Mouse (Mus musculus) liver, embryonic 15.5 days (tissue): Measurements from ENCODE around the gene Gpd1. TPM values are rescaled to one million over a fixed set of nuclear protein-coding genes. Genes with fewer than 3 reads are reported as not detected.

ENCODE experiments used
- ATAC-seq: fragments of 200-750 bp; cut with Nextera tagmentation; 2 replicates; pipeline ENCODE4 v1.8.0; 2017; ENCODE audit warnings: moderate number of reproducible peaks, mild to moderate bottlenecking, moderate library complexity; ENCODE audit not compliant: insufficient read depth
- H3K27ac ChIP-seq: fragments of 300-500 bp; sonication (generic); replicated peaks from 2 replicates; pipeline ENCODE4 v1.5.1; 2015; ENCODE audit warnings: mild to moderate bottlenecking, inconsistent platforms
- H3K27me3 ChIP-seq: fragments of 300-500 bp; sonication (generic); 2 replicates; pipeline ENCODE4 v1.6.1; 2015; ENCODE audit warnings: mild to moderate bottlenecking, inconsistent platforms
- H3K36me3 ChIP-seq: fragments of 300-500 bp; sonication (generic); replicated peaks from 2 replicates; pipeline ENCODE4 v1.6.1; 2015; ENCODE audit warnings: moderate library complexity, mild to moderate bottlenecking, inconsistent platforms
- H3K4me1 ChIP-seq: fragments of 300-500 bp; sonication (generic); replicated peaks from 2 replicates; pipeline ENCODE4 v1.6.1; 2015; ENCODE audit warnings: inconsistent platforms
- H3K4me2 ChIP-seq: fragments of 300-500 bp; sonication (generic); 2 replicates; pipeline ENCODE4 v1.6.1; 2015; ENCODE audit warnings: moderate library complexity, mild to moderate bottlenecking, inconsistent platforms
- H3K4me3 ChIP-seq: fragments of 300-500 bp; sonication (generic); replicated peaks from 2 replicates; pipeline ENCODE4 v1.5.1; 2015; ENCODE audit warnings: mild to moderate bottlenecking, inconsistent platforms
- H3K9ac ChIP-seq: fragments of 300-500 bp; sonication (generic); 2 replicates; pipeline ENCODE4 v1.6.1; 2015; ENCODE audit warnings: moderate library complexity, mild to moderate bottlenecking, inconsistent platforms
- H3K9me3 ChIP-seq: fragments of 300-500 bp; sonication (generic); replicated peaks from 2 replicates; pipeline ENCODE4 v1.6.1; 2016; ENCODE audit warnings: inconsistent platforms
- WGBS: fragments of 180-500 bp; shearing (Covaris S2); methylation state at CpG from one replicate; pipeline ENCODE4 v1.1.7; 2015; ENCODE audit warnings: mixed read lengths; ENCODE audit not compliant: insufficient replicate concordance; 5-methylcytosine and 5-hydroxymethylcytosine counted together
- polyA plus RNA-seq: library from polyadenylated mRNA; unstranded; fragments of >200 nt; fragmentation: Nextera tagmentation; extraction: Ambion mirVana; gene quantifications from 2 replicates; pipeline ENCODE4 v1.2.1, GENCODE M21; 2015

The Gpd1 gene
- polyA plus RNA-seq, 1 experiment from 2014 or later = 26.7 TPM

GRCm38 (mm10) chr15:99731678-99732077 lies 14.4 kb downstream of the Gpd1 start:
- H3K27ac ChIP-seq = no peak overlapping the region
- no peak overlapping the region for H3K4me3 ChIP-seq
- H3K36me3 ChIP-seq = peaks cover 25% of the 10 kb centered on the region
- H3K9ac ChIP-seq = no peak overlapping the region
- ATAC-seq = no peak
- no peak overlapping the region for H3K4me2 ChIP-seq
- H3K4me1 ChIP-seq = peaks cover under 1% of the 10 kb centered on the region
- no peaks in the 10 kb centered on the region for H3K27me3 ChIP-seq
- 71% methylated on average over 3 of the region's 3 CpGs for WGBS
- H3K9me3 ChIP-seq = peaks cover 3% of the 10 kb centered on the region; the same call in 1 of the 2 replicates

GRCm38 (mm10) chr15:99733186-99733585 lies 15.9 kb downstream of the Gpd1 start:
- no peak overlapping the region for H3K27ac ChIP-seq

GRCm38 (mm10) chr15:99735631-99736030 lies 18.3 kb downstream of the Gpd1 start:
- Histone ChIP-seq H3K27me3 (no peaks in the 10 kb centered on the region), H3K9me3 (no peaks in the 10 kb centered on the region), H3K27ac (no peak overlapping the region), H3K36me3 (peaks cover 15% of the 10 kb centered on the region; the same call in 1 of the 2 replicates), H3K4me3 (no peak overlapping the region), H3K4me1 (no peaks in the 10 kb centered on the region), H3K4me2 (no peak overlapping the region), H3K9ac (no peak overlapping the region)
- WGBS = 80% methylated on average over 2 of the region's 2 CpGs
- ATAC-seq = no peak

More at GRCm38 (mm10) chr15:99733186-99733585, 15.9 kb downstream of the Gpd1 start:
- H3K27me3 ChIP-seq = no peaks in the 10 kb centered on the region
- WGBS = 83% methylated on average over 5 of the region's 5 CpGs
- H3K4me3 ChIP-seq = no peak overlapping the region
- no peaks in the 10 kb centered on the region for H3K4me1 ChIP-seq
- peaks cover 3% of the 10 kb centered on the region; the same call in 1 of the 2 replicates for H3K9me3 ChIP-seq
- no peak overlapping the region for H3K4me2 ChIP-seq
- ATAC-seq = no peak
- no peak overlapping the region for H3K9ac ChIP-seq
- peaks cover 21% of the 10 kb centered on the region for H3K36me3 ChIP-seq

GRCm38 (mm10) chr15:99736675-99737074 lies 19.4 kb downstream of the Gpd1 start:
- Histone ChIP-seq H3K4me3 (no peak overlapping the region), H3K9ac (no peak overlapping the region), H3K27me3 (no peaks in the 10 kb centered on the region), H3K36me3 (peaks cover 18% of the 10 kb centered on the region; the same call in 1 of the 2 replicates), H3K4me1 (no peaks in the 10 kb centered on the region), H3K4me2 (no peak overlapping the region), H3K9me3 (no peaks in the 10 kb centered on the region), H3K27ac (no peak overlapping the region)
- ATAC-seq = no peak
- 77% methylated on average over 11 of the region's 11 CpGs for whole genome bisulfite sequencing

GRCm38 (mm10) chr15:99740229-99740628 lies 22.9 kb downstream of the Gpd1 start:
- WGBS = 78% methylated on average over 4 of the region's 4 CpGs
- no peaks in the 10 kb centered on the region for H3K27me3 ChIP-seq
- no peak overlapping the region for H3K4me2 ChIP-seq
- peaks cover 17% of the 10 kb centered on the region; the same call in 1 of the 2 replicates for H3K36me3 ChIP-seq
- H3K4me3 ChIP-seq = no peak overlapping the region
- no peaks in the 10 kb centered on the region for H3K4me1 ChIP-seq
- no peak for ATAC-seq
- no peak overlapping the region for H3K9ac ChIP-seq
- no peak overlapping the region for H3K27ac ChIP-seq
- H3K9me3 ChIP-seq = no peaks in the 10 kb centered on the region

- H3K4me1 ChIP-seq = no peaks in the 10 kb centered on the region
- no peak overlapping the region for H3K4me2 ChIP-seq
- no peaks in the 10 kb centered on the region for H3K36me3 ChIP-seq
- no peak for ATAC-seq
- no peaks in the 10 kb centered on the region for H3K9me3 ChIP-seq
- 69% methylated on average over 3 of the region's 3 CpGs for WGBS
- no peaks in the 10 kb centered on the region for H3K27me3 ChIP-seq
- no peak overlapping the region for H3K9ac ChIP-seq
- no peak overlapping the region for H3K27ac ChIP-seq
- no peak overlapping the region for H3K4me3 ChIP-seq
These were observed 36.9 kb downstream of the Gpd1 start for GRCm38 (mm10) chr15:99754204-99754603.

GRCm38 (mm10) chr15:99767467-99767866 lies 50.2 kb downstream of the Gpd1 start:
- Histone ChIP-seq H3K4me2 (no peak overlapping the region), H3K36me3 (no peaks in the 10 kb centered on the region), H3K9me3 (no peaks in the 10 kb centered on the region), H3K4me3 (no peak overlapping the region), H3K27me3 (peaks cover 11% of the 10 kb centered on the region; the same call in 1 of the 2 replicates), H3K27ac (no peak overlapping the region), H3K4me1 (peaks cover 20% of the 10 kb centered on the region), H3K9ac (no peak overlapping the region)
- 33% methylated on average over 4 of the region's 4 CpGs for WGBS
- no peak for ATAC-seq

- Histone ChIP-seq H3K36me3 (no peaks in the 10 kb centered on the region), H3K4me3 (no peak overlapping the region), H3K9me3 (no peaks in the 10 kb centered on the region), H3K9ac (no peak overlapping the region), H3K4me1 (peaks cover 22% of the 10 kb centered on the region), H3K4me2 (no peak overlapping the region), H3K27me3 (peaks cover 12% of the 10 kb centered on the region; the same call in 1 of the 2 replicates), H3K27ac (no peak overlapping the region)
- no peak for ATAC-seq
- WGBS = 73% methylated on average over 1 of the region's 1 CpGs
These were observed 51.4 kb downstream of the Gpd1 start for GRCm38 (mm10) chr15:99768761-99769160.

GRCm38 (mm10) chr15:99771004-99771500 lies 53.7 kb downstream of the Gpd1 start:
- H3K27me3 ChIP-seq = peaks cover 12% of the 10 kb centered on the region; the same call in 1 of the 2 replicates
- H3K27ac ChIP-seq = no peak overlapping the region
- H3K4me3 ChIP-seq = peak overlapping the region; percentile 67
- ATAC-seq = no peak
- 7% methylated on average over 5 of the region's 5 CpGs for WGBS
- H3K36me3 ChIP-seq = no peaks in the 10 kb centered on the region
- peak overlapping the region; percentile 50; the same call in 1 of the 2 replicates for H3K9ac ChIP-seq
- peaks cover 22% of the 10 kb centered on the region for H3K4me1 ChIP-seq
- H3K4me2 ChIP-seq = peak overlapping the region; percentile 94
- no peaks in the 10 kb centered on the region for H3K9me3 ChIP-seq

GRCm38 (mm10) chr15:99771601-99772276 lies 54.4 kb downstream of the Gpd1 start:
- H3K4me2 ChIP-seq = peak overlapping the region; percentile 94
- H3K4me1 ChIP-seq = peaks cover 22% of the 10 kb centered on the region
- WGBS = 2% methylated on average over 58 of the region's 59 CpGs
- peaks cover 12% of the 10 kb centered on the region; the same call in 1 of the 2 replicates for H3K27me3 ChIP-seq
- H3K36me3 ChIP-seq = no peaks in the 10 kb centered on the region
- peak; percentile 38 for ATAC-seq
- H3K4me3 ChIP-seq = peak overlapping the region; percentile 67
- peak overlapping the region; percentile 50 for H3K9ac ChIP-seq
- H3K9me3 ChIP-seq = no peaks in the 10 kb centered on the region
- peak overlapping the region; percentile 41; the same call in 1 of the 2 replicates for H3K27ac ChIP-seq

- Histone ChIP-seq H3K36me3 (no peaks in the 10 kb centered on the region), H3K27me3 (peaks cover 12% of the 10 kb centered on the region; the same call in 1 of the 2 replicates), H3K27ac (peak overlapping the region; percentile 41; the same call in 1 of the 2 replicates), H3K9me3 (no peaks in the 10 kb centered on the region), H3K4me3 (peak overlapping the region; percentile 67), H3K4me1 (peaks cover 22% of the 10 kb centered on the region), H3K9ac (peak overlapping the region; percentile 50), H3K4me2 (peak overlapping the region; percentile 94)
- peak; percentile 88 for ATAC-seq
- WGBS = under 1% methylated on average over 41 of the region's 41 CpGs
These were observed 55.1 kb downstream of the Gpd1 start for GRCm38 (mm10) chr15:99772277-99772880.
